Comparison of ENCODE assay signal across 24 mouse cellular contexts in genomic region chr1:59405370-59405769, GRCm38 (mm10).
DNase-seq lines count a peak whose midpoint lies in the region; ATAC-seq lines count a peak whose summit lies in the region.
"Had no signal": no experiment of that assay in that cellular context is flagged by ENCODE, and none has a peak within 500 bp of the region (broad histone marks: within the 10 kb centered on the region; RNA-seq: fewer than 3 reads in every experiment).

No protein-coding gene starts in this region.

- H3K9me3 ChIP-seq in forebrain, embryonic 14.5 days (replicated peaks; ENCODE audit: control insufficient read depth, low read length): no peaks in the 10 kb centered on the region
- no peaks in the 10 kb centered on the region for H3K9me3 ChIP-seq in forebrain, embryonic 16.5 days (ENCODE audit: control insufficient read depth, low read length)
- no peaks in the 10 kb centered on the region for H3K9me3 ChIP-seq in midbrain, embryonic 16.5 days (replicated peaks; ENCODE audit: control insufficient read depth, low read length, poor library complexity, severe bottlenecking)
- H3K9me3 ChIP-seq: embryonic facial prominence, embryonic 10.5 days; heart, embryonic 13.5 days; limb, embryonic 10.5 days; midbrain, embryonic 15.5 days had no signal

- H3K4me3 ChIP-seq in forebrain, embryonic 14.5 days (ENCODE audit: low read depth, low read length): no peak overlapping the region
- H3K4me3 ChIP-seq in forebrain, embryonic 16.5 days (replicated peaks; ENCODE audit: low read length): no peak overlapping the region
- H3K4me3 ChIP-seq in midbrain, embryonic 16.5 days (ENCODE audit: low read depth, low read length): no peak overlapping the region
- H3K4me3 ChIP-seq: embryonic facial prominence, embryonic 10.5 days; gastrocnemius, adult 2 months; heart, embryonic 13.5 days; limb, embryonic 10.5 days; midbrain, embryonic 15.5 days had no signal

- WGBS in forebrain, embryonic 14.5 days: 70% methylated on average over 8 of the region's 8 CpGs
- WGBS in forebrain, embryonic 16.5 days: 61% methylated on average over 8 of the region's 8 CpGs
- 66% methylated on average over 8 of the region's 8 CpGs for WGBS in midbrain, embryonic 16.5 days

- no peak overlapping the region for H3K9ac ChIP-seq in forebrain, embryonic 14.5 days (ENCODE audit: low read length)
- H3K9ac ChIP-seq in forebrain, embryonic 16.5 days (replicated peaks; ENCODE audit: low read depth, low read length): no peak overlapping the region
- H3K9ac ChIP-seq in midbrain, embryonic 16.5 days (ENCODE audit: low read depth, low read length): no peak overlapping the region
- H3K9ac ChIP-seq: forebrain, postnatal 0 days; heart, embryonic 13.5 days; liver, postnatal 0 days; midbrain, embryonic 15.5 days had no signal

- no peaks in the 10 kb centered on the region for H3K27me3 ChIP-seq in forebrain, embryonic 14.5 days (replicated peaks; ENCODE audit: control insufficient read depth, insufficient read depth, low read length)
- H3K27me3 ChIP-seq in forebrain, embryonic 16.5 days (replicated peaks; ENCODE audit: control insufficient read depth, insufficient read depth, low read length): no peaks in the 10 kb centered on the region
- no peaks in the 10 kb centered on the region for H3K27me3 ChIP-seq in midbrain, embryonic 16.5 days (ENCODE audit: control insufficient read depth, insufficient read depth, low read depth, low read length)
- H3K27me3 ChIP-seq: midbrain, embryonic 15.5 days; Patski had no signal

- no peaks in the 10 kb centered on the region for H3K4me1 ChIP-seq in forebrain, embryonic 14.5 days (ENCODE audit: control insufficient read depth, insufficient read depth, low read length)
- H3K4me1 ChIP-seq in forebrain, embryonic 16.5 days (replicated peaks; ENCODE audit: control insufficient read depth, insufficient read depth, low read length): peaks cover 4% of the 10 kb centered on the region; the same call in 1 of the 2 replicates
- H3K4me1 ChIP-seq in midbrain, embryonic 16.5 days (ENCODE audit: control insufficient read depth, insufficient read depth, low read length): no peaks in the 10 kb centered on the region
- H3K4me1 ChIP-seq: midbrain, embryonic 15.5 days had no signal

- no peak overlapping the region for H3K4me2 ChIP-seq in forebrain, embryonic 14.5 days (ENCODE audit: low read length)
- no peak overlapping the region for H3K4me2 ChIP-seq in forebrain, embryonic 16.5 days (ENCODE audit: low read length)
- H3K4me2 ChIP-seq in midbrain, embryonic 16.5 days (ENCODE audit: low read length): no peak overlapping the region
- H3K4me2 ChIP-seq: heart, embryonic 13.5 days; midbrain, embryonic 15.5 days had no signal

- H3K27ac ChIP-seq in forebrain, embryonic 14.5 days (ENCODE audit: low read depth, low read length): 0 out of 2 replicates have a peak overlapping the region, but pooled peaks have one; percentile 9
- H3K27ac ChIP-seq in forebrain, embryonic 16.5 days (ENCODE audit: low read length): no peak overlapping the region; the same call in 1 of the 2 replicates
- no peak overlapping the region for H3K27ac ChIP-seq in midbrain, embryonic 16.5 days (ENCODE audit: low read length)
- H3K27ac ChIP-seq: embryonic facial prominence, embryonic 10.5 days; gastrocnemius, adult 2 months; heart, embryonic 13.5 days; limb, embryonic 10.5 days; midbrain, embryonic 15.5 days had no signal

- ATAC-seq in forebrain, embryonic 14.5 days: no peak
- no peak for ATAC-seq in forebrain, embryonic 16.5 days
- no peak for ATAC-seq in midbrain, embryonic 16.5 days
- ATAC-seq: CD4-positive, CD25-positive, alpha-beta regulatory T cell, adult 4 months; forebrain, postnatal 0 days; liver, postnatal 0 days; Patski had no signal

- no peak for DNase-seq in forebrain, embryonic 14.5 days (ENCODE audit: low spot score)
- DNase-seq in layer of hippocampus, adult 18-20 months (ENCODE audit: low spot score in 2 of 2): peak; percentile 18 to 63
- no peak for DNase-seq in layer of hippocampus, postnatal 25 days (ENCODE audit: extremely low spot score in 1 of 2, low spot score in 1 of 2)
- DNase-seq in cerebellum, adult 9-11 months: peak; percentile 86
- DNase-seq in layer of hippocampus, adult 9-11 months: peak; percentile 21
- DNase-seq in urinary bladder, postnatal 36 days (ENCODE audit: low spot score in 2 of 2): no peak
- DNase-seq: adrenal gland, adult 8-10 months; forebrain, postnatal 0 days; gastrocnemius, adult 2 months; heart, adult 11 months; kidney, adult 18-20 months; kidney, postnatal 14 days; liver, postnatal 0 days; lung, postnatal 14 days; right cerebral cortex, postnatal 25 days; thymus, postnatal 4 days had no signal

- H3K36me3 ChIP-seq in forebrain, embryonic 14.5 days (ENCODE audit: control insufficient read depth, insufficient read depth, low read length): no peaks in the 10 kb centered on the region
- no peaks in the 10 kb centered on the region for H3K36me3 ChIP-seq in forebrain, embryonic 16.5 days (ENCODE audit: control insufficient read depth, insufficient read depth)
- no peaks in the 10 kb centered on the region for H3K36me3 ChIP-seq in midbrain, embryonic 16.5 days (ENCODE audit: control insufficient read depth, insufficient read depth, low read length)
- H3K36me3 ChIP-seq: embryonic facial prominence, embryonic 10.5 days; heart, embryonic 13.5 days; limb, embryonic 10.5 days; midbrain, embryonic 15.5 days had no signal

Comparison
In these comparisons a context has a peak if more than half of its experiments do, and no peak if none do; other contexts are left out.
1. DNase-seq: peak in layer of hippocampus, adult 18-20 months (2 of 2), cerebellum, adult 9-11 months (single experiment) and layer of hippocampus, adult 9-11 months (single experiment); none in forebrain, embryonic 14.5 days (single experiment), layer of hippocampus, postnatal 25 days (0 of 2) and urinary bladder, postnatal 36 days (0 of 2).